Mouse (Mus musculus) liver, embryonic 14.5 days (tissue): ENCODE data around the gene Phldb2.

Source experiments
- CTCF ChIP-seq: IDR thresholded peaks from 2 replicates; pipeline ENCODE4 v1.5.1; 2016; ENCODE audit warnings: antibody characterized with exemption, low read depth, control low read depth
- EP300 ChIP-seq: IDR thresholded peaks from 2 replicates; pipeline ENCODE4 v1.6.1; 2016; ENCODE audit warnings: antibody characterized with exemption, low read depth

- TF ChIP-seq EP300 (no peak), CTCF (no peak)
Observed at GRCm38 (mm10) chr16:45742615-45743476, 210.6 kb downstream of the Phldb2 start, which contains the start of gene Abhd10.
